Mouse (Mus musculus) cortical plate, adult 2 months (tissue): ENCODE measurements around the gene Gfi1. TPM values are rescaled to one million over a fixed set of nuclear protein-coding genes. Genes with fewer than 3 reads are reported as not detected.

Experiments used
- H3K27ac ChIP-seq: fragments of 200-500 bp; 2 replicates; pipeline ENCODE4 v1.5.1; 2012; ENCODE audit warnings: low read length, control low read depth, inconsistent platforms; ENCODE audit not compliant: insufficient read depth
- H3K4me1 ChIP-seq: fragments of 200-500 bp; 2 replicates; pipeline ENCODE4 v1.6.1; 2011; ENCODE audit warnings: low read length; ENCODE audit not compliant: control insufficient read depth, insufficient read depth
- H3K4me3 ChIP-seq: fragments of 200-500 bp; 2 replicates; pipeline ENCODE4 v1.5.1; 2011; ENCODE audit warnings: mild to moderate bottlenecking, low read length, control low read depth; ENCODE audit not compliant: insufficient read depth
- CTCF ChIP-seq: fragments of 200-500 bp; IDR thresholded peaks from 2 replicates; pipeline ENCODE4 v1.5.1; 2011; ENCODE audit warnings: mild to moderate bottlenecking, control low read depth, low read length; ENCODE audit not compliant: insufficient read depth; ENCODE audit errors: extremely low read depth
- POLR2A ChIP-seq: fragments of 200-500 bp; IDR thresholded peaks from 2 replicates; pipeline ENCODE4 v1.6.1; 2011; ENCODE audit warnings: mild to moderate bottlenecking, low read length, control low read depth; ENCODE audit not compliant: insufficient read depth; ENCODE audit errors: extremely low read depth
- polyA plus RNA-seq: library from polyadenylated mRNA; depleted of rRNA; stranded (reverse); fragments of >200 nt; gene quantifications from 2 replicates; pipeline ENCODE4 v1.2.3, GENCODE M21; 2012

Gene Gfi1
- polyA plus RNA-seq, 1 experiment: not detected

DNA sequence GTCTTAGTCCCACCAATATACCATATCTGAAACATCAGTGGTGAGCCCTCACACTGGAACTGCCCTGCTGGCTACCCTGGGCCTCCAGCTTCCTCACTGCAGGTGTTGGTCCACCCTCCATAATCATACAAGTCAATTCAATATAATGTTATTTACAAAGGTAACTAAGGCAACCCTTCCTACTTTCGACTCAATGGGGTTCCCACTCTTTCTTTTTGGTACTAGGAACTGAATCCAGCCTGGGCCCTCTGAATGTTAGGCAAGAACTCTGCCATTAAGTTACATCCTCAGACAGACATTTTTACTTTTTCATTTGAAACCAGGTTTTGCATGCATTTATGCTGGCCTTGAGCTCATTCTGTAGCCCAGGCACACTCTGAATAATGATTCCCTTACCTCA, 19.6 kb downstream of the Gfi1 start:
- Histone ChIP-seq H3K4me1 (no peaks in the 10 kb centered on the region), H3K4me3 (no peak overlapping the region), H3K27ac (no peak overlapping the region)
- no peak for TF ChIP-seq CTCF
- TF ChIP-seq POLR2A: no peak

DNA sequence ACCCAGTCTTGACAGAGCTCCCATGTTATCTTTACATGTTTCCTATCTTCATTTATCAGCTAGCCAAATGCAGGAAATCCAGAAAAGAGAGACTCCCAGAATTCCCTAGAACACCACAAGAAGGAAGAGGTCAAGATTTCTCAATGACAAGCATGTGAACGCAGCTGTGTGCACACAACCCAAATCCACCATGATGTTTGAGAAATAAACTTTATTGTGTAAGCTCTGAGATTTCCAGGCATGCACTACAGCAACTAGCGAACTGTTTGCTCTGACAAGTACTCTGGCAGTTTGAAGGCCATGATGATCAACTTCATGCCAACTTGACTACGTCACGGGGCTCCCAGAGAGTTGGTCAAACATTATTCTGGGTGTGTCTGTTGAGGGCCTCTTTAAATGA, 20.1 kb downstream of the Gfi1 start:
- Histone ChIP-seq H3K27ac (no peak overlapping the region), H3K4me1 (no peaks in the 10 kb centered on the region), H3K4me3 (no peak overlapping the region)
- TF ChIP-seq CTCF: no peak
- TF ChIP-seq POLR2A: no peak

DNA sequence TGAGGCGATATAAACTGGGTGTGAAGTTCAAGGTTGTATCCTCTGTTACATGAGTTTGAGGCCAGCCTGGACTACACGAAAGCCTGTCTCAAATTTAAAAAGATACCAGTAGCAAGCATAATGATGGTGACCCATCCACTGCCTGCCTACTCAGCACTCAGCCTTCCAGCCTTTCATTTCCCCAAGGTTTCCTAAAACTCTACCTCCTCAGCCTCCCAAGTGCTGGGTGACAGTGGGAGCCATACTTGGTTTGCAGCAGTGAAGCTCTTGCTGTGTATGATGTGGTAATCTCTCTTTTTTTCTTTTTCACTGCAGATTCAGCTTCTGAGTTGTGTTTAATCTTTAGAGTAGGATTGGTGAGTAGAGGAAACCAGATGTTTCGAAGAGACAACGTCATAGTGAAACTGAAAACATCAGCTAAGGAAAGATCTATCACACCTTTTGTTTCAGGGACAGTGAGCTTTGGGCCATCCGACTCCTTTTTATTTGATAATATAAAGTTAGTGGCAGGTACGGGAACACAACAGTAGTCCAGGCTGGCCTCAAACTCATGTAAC, 22.6 kb downstream of the Gfi1 start:
- Histone ChIP-seq H3K27ac (no peak overlapping the region), H3K4me3 (no peak overlapping the region), H3K4me1 (no peaks in the 10 kb centered on the region)
- TF ChIP-seq POLR2A (no peak), CTCF (no peak)

DNA sequence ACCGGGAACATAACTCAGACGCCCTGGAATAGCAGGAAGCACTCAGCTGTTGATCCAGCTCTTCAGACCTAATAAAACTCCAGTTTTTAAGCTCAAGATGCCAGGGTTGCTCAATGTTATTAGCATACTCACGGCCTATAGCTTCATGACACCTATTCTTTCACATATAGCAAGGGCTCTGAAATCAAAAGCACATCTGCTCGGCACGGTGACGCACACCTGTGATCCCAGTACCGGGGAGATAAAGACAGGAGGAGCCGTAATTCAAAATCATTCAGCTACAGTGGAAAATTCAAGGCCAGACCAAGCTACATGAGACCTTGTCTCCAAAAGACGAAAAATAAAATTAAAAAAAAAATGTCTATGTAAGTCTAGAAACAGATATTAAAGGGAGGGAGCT, 24.2 kb downstream of the Gfi1 start:
- no peak for TF ChIP-seq CTCF
- no peak for TF ChIP-seq POLR2A
- Histone ChIP-seq H3K4me3 (no peak overlapping the region), H3K4me1 (no peaks in the 10 kb centered on the region), H3K27ac (no peak overlapping the region)

DNA sequence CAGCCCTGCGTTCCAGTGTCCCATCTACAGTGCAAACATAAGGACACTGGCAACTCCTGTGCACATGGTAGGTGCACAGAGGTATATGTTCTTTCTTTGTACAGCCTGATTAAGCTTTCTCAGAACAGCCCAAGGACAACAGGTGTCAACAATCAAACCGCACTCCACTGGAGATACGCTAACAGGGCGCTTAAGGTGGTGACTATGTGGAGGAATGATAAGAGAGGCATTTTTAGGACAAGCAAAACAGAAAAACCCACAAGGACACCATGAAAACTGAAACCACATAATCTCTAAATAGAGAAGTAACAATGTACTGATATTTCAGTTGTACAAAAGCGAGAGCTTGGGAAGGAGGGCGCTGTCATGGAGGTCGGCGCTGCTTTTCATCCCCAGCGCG, 25.0 kb downstream of the Gfi1 start:
- no peak overlapping the region for H3K27ac ChIP-seq
- H3K4me3 ChIP-seq: no peak overlapping the region
- no peak for TF ChIP-seq CTCF
- no peak for TF ChIP-seq POLR2A
- no peaks in the 10 kb centered on the region for H3K4me1 ChIP-seq

DNA sequence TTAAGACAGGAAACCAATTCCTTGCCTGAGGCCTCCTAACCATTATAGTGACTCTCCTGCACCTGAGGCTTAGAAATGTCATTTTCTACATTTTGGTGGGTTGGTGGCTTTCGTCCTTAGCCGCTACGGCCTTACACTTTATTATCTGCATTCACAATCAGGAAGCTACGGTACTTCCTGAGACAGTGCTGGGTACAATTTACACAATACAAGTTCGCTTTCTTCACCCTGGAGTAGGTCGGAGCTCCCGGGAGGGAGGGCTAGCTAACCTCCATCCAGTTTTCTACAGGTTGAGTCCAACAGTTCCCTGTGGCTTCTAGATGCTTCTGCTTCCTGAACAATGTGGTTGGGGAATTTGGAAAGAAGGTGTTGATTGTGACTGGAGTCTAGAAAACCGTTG, 26.9 kb downstream of the Gfi1 start:
- no peak overlapping the region for H3K27ac ChIP-seq
- no peaks in the 10 kb centered on the region for H3K4me1 ChIP-seq
- no peak overlapping the region for H3K4me3 ChIP-seq
- TF ChIP-seq CTCF (no peak), POLR2A (no peak)

DNA sequence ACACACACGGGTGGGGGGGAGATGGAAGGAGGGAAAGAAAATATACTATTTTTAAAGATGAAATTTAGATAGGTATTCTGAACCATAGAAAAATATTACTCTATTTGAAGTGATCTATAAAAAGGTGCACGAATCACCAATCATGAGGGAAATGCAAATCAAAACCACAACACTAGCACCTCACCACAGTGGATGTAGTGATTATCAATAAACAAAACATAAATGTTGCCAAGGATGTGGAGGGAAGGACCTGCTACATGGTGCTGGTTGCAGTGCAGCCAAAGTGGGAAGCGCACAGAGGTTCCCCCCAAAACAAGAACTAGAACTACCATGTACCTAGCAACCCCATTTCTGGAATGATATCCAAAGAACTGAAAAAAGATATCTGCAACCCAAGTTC, 30.8 kb downstream of the Gfi1 start:
- Histone ChIP-seq H3K4me1 (no peaks in the 10 kb centered on the region), H3K4me3 (no peak overlapping the region), H3K27ac (no peak overlapping the region)
- TF ChIP-seq POLR2A: no peak
- no peak for TF ChIP-seq CTCF

DNA sequence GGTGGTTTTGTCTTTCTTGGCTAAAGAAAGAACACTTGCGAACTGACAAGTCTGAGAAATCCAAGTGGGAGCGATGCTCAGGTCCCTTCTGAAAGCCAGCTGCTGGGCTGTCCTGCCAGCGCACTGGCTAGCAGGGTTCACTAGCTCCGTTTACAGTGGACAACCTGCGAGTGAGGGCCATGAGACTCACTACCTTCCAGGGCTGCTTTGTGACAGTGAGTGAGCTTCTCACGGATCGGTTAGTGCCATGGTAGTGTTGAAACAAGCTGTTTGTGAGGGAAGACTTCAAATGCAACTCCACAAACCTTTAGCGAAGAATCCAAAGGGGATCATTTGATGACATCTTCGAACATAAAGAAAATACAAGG, 37.4 kb downstream of the Gfi1 start:
- TF ChIP-seq POLR2A: no peak
- TF ChIP-seq CTCF: no peak
- peaks cover 1% of the 10 kb centered on the region; the same call in 1 of the 2 replicates for H3K4me1 ChIP-seq
- H3K4me3 ChIP-seq: peak overlapping the region; percentile 38; the same call in 1 of the 2 replicates
- no peak overlapping the region for H3K27ac ChIP-seq

DNA sequence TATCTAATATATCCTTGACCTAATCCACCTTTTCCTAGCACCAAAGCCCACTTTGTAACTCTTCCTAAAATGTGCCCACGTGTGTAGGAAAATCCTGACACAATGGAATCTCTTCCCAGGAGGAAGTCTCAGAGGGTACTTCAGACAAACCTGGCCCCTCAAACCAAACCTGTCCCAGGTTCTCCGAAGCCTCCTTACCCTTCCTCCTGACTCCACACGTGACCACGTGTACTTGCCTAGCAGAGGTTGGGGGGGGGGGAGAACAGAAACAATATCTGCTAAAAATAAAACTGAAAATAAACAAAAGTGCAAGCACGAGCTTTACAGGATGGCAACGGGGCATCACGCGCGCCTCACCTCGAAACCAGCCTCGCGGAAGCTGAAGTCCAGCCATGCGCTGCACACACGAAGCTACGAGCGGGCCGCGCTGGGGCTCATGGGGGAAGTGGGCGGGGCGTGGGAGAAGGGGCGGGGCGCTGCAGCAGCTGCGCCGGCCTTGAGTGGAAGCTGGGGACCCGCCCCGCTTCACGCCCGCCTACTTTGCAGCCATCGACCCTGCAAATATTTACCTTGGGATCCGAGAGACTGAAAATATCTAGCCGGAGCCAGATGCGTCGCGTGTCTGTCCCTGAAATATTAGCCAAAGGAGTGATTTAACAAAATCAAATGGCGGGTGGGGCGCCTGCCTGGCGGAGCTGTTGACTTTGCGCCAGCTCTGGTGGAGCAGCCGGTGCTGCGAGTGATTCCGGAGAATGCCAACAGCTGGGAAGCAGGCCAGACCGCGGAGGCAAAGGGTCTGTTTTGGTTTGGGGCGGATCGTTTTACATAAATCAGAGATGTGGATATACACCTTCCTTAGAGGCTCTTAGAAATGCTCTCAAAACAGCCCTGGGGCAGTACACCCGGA, 38.0 kb downstream of the Gfi1 start:
- Histone ChIP-seq H3K27ac (no peak overlapping the region), H3K4me3 (peak overlapping the region; percentile 38), H3K4me1 (peaks cover 1% of the 10 kb centered on the region; the same call in 1 of the 2 replicates)
- TF ChIP-seq CTCF (no peak), POLR2A (no peak)

DNA sequence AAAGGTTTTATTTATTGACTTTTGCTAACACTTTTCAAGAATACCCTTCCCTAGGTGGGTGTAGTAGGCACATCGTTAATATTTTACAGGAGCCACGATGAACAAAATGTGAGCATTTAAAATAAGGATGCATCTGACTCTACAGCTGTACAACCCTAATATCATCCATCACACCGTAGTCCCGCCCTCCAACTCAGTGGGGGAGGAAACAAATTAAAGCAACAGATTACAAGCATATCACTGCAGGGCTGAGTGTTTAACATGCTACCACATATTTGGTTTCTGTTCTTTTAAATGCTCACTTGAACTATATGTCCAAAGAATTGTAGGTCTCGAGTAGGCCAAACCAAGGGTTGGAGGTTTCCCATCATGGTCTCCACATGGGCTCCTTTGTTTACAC, 38.7 kb downstream of the Gfi1 start:
- no peak for TF ChIP-seq CTCF
- no peak for TF ChIP-seq POLR2A
- no peak overlapping the region for H3K27ac ChIP-seq
- H3K4me3 ChIP-seq: no peak overlapping the region
- peaks cover 1% of the 10 kb centered on the region; the same call in 1 of the 2 replicates for H3K4me1 ChIP-seq
